Comparison of ENCODE assay signal across 8 mouse cellular contexts in the genomic region with DNA sequence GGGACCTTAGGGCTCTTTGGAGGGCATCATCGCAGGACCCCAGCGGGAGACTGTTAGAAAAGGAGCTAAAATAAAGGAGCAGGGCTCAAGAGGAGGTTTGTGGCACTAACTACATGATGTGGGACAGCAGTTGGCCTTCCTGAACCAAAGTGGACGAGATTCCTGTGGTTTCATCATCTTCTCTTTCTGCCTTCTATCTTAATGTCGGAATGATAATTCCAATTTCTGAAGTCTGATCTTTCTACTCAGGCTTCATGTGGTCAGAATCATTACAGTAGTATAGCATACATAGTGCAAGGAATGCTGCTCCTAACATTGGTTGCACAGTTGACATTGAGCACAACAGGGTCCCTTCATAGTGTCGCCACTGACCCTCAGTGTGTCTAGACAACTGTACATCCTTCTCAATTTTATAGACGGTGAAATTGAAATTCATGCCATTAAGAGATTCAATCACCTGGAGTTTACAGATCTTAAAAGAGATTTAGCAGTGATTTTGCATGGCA. TPM values are rescaled to one million over a fixed set of nuclear protein-coding genes. Genes with fewer than 3 reads are reported as not detected.
A peak's percentile ranks its signal among the peaks of the same experiment; 100 is the strongest.
DNase-seq lines count a peak whose midpoint lies in the region; ATAC-seq lines count a peak whose summit lies in the region.

No protein-coding gene starts in this region.

- ATAC-seq in heart, embryonic 16.5 days (replicated peaks; ENCODE audit: extremely low read depth, insufficient read depth, low FRiP score) = no peak
- ATAC-seq in hindbrain, embryonic 12.5 days (ENCODE audit: low FRiP score) = peak; percentile 55
- peak; percentile 59 for ATAC-seq in midbrain, embryonic 13.5 days
- ATAC-seq in granulocyte monocyte progenitor cell, adult 5-6 weeks (replicated peaks; ENCODE audit: poor library complexity, severe bottlenecking) = no peak

- H3K4me3 ChIP-seq in heart, embryonic 16.5 days (ENCODE audit: low read length) = peak overlapping the region; percentile 71
- peak overlapping the region; percentile 45; the same call in 1 of the 2 replicates for H3K4me3 ChIP-seq in brown adipose tissue, adult 24 weeks (ENCODE audit: insufficient read depth, low read depth, low read length)
- peak overlapping the region; percentile 76 for H3K4me3 ChIP-seq in hindbrain, embryonic 12.5 days
- peak overlapping the region; percentile 66 for H3K4me3 ChIP-seq in midbrain, embryonic 13.5 days (replicated peaks)

- peaks cover 13% of the 10 kb centered on the region for H3K27me3 ChIP-seq in heart, embryonic 16.5 days (ENCODE audit: control insufficient read depth, insufficient read depth, low read length)
- H3K27me3 ChIP-seq in hindbrain, embryonic 12.5 days = no peaks in the 10 kb centered on the region
- H3K27me3 ChIP-seq in midbrain, embryonic 13.5 days = no peaks in the 10 kb centered on the region

- no peak for DNase-seq in heart, adult 11 months
- DNase-seq in left cerebral cortex, postnatal 36 days (ENCODE audit: low spot score in 2 of 2) = no peak
- no peak for DNase-seq in adipocyte (ENCODE audit: low spot score)

- 21% methylated on average over 6 of the region's 6 CpGs for WGBS in heart, embryonic 16.5 days
- 25% methylated on average over 6 of the region's 6 CpGs for WGBS in hindbrain, embryonic 12.5 days
- 28% methylated on average over 6 of the region's 6 CpGs for WGBS in midbrain, embryonic 13.5 days

- no peak overlapping the region for H3K27ac ChIP-seq in heart, embryonic 16.5 days (ENCODE audit: low read length)
- no peak overlapping the region for H3K27ac ChIP-seq in brown adipose tissue, adult 24 weeks (replicated peaks; ENCODE audit: low read depth, low read length)
- peak overlapping the region; percentile 85; the same call in 1 of the 2 replicates for H3K27ac ChIP-seq in hindbrain, embryonic 12.5 days
- H3K27ac ChIP-seq in midbrain, embryonic 13.5 days = peak overlapping the region; percentile 76

- peak overlapping the region; percentile 99 for H3K4me2 ChIP-seq in heart, embryonic 16.5 days (ENCODE audit: low read depth, low read length)
- peak overlapping the region; percentile 89 for H3K4me2 ChIP-seq in hindbrain, embryonic 12.5 days (replicated peaks)
- H3K4me2 ChIP-seq in midbrain, embryonic 13.5 days (replicated peaks) = peak overlapping the region; percentile 72

- H3K9ac ChIP-seq in heart, embryonic 16.5 days (ENCODE audit: low read length) = peak overlapping the region; percentile 75
- peak overlapping the region; percentile 91 for H3K9ac ChIP-seq in hindbrain, embryonic 12.5 days
- peak overlapping the region; percentile 84 for H3K9ac ChIP-seq in midbrain, embryonic 13.5 days (replicated peaks)

- no peaks in the 10 kb centered on the region for H3K9me3 ChIP-seq in heart, embryonic 16.5 days (replicated peaks; ENCODE audit: control insufficient read depth, low read length)
- H3K9me3 ChIP-seq in hindbrain, embryonic 12.5 days (replicated peaks) = no peaks in the 10 kb centered on the region
- H3K9me3 ChIP-seq in midbrain, embryonic 13.5 days = no peaks in the 10 kb centered on the region

- peaks cover 2% of the 10 kb centered on the region; the same call in 1 of the 2 replicates for H3K4me1 ChIP-seq in heart, embryonic 16.5 days (ENCODE audit: control insufficient read depth, insufficient read depth, low read length)
- no peaks in the 10 kb centered on the region for H3K4me1 ChIP-seq in brown adipose tissue, adult 24 weeks (ENCODE audit: control insufficient read depth, insufficient read depth, insufficient read length, low read length)
- no peaks in the 10 kb centered on the region for H3K4me1 ChIP-seq in hindbrain, embryonic 12.5 days
- 0 out of 2 replicates have a peak, but pooled peaks cover 3% of the 10 kb centered on the region for H3K4me1 ChIP-seq in midbrain, embryonic 13.5 days (replicated peaks)

- no peaks in the 10 kb centered on the region for H3K36me3 ChIP-seq in heart, embryonic 16.5 days (ENCODE audit: control insufficient read depth, insufficient read depth)
- H3K36me3 ChIP-seq in hindbrain, embryonic 12.5 days = no peaks in the 10 kb centered on the region
- no peaks in the 10 kb centered on the region for H3K36me3 ChIP-seq in midbrain, embryonic 13.5 days

- intact Hi-C loops in left cerebral cortex, postnatal 36 days (cut with DNase I) = loop anchor here (5.0 kb wide), 2 partner anchors 112 to 123 kb away; partner anchors contain the start of genes Gria2 and Pdgfc

RNA-seq across cellular contexts. Expression of gene Glrb, which starts 0.4 kb away (rescaled TPM):
- 1.5 and 2.1 TPM in 2 replicates for polyA plus RNA-seq in heart, embryonic 16.5 days (2015; fragmentation: Nextera tagmentation; extraction: Ambion mirVana)
- polyA plus RNA-seq in brown adipose tissue, adult 24 weeks (2012; ENCODE audit: insufficient read depth, insufficient read length, missing spikeins) = not detected in 2 replicates
- polyA plus RNA-seq in hindbrain, embryonic 12.5 days (2016; fragmentation: Nextera tagmentation; extraction: Ambion mirVana) = 16.6 and 17.1 TPM in 2 replicates
- 12.7 and 15.2 TPM in 2 replicates for polyA plus RNA-seq in midbrain, embryonic 13.5 days (2015; fragmentation: Nextera tagmentation; extraction: Ambion mirVana)
- total RNA-seq in granulocyte monocyte progenitor cell, adult 5-6 weeks (2014; fragmentation: Nextera tagmentation) = 0.11 TPM in 1 of 2 replicates, not detected in the other
- not detected in 2 replicates for total RNA-seq in granulocyte monocyte progenitor cell, adult 5-6 weeks (2017)
- 100 to 1,000 TPM; 198 to 209 TPM for total RNA-seq in left cerebral cortex, postnatal 36 days (2021)

Comparison
In these comparisons a context has a peak if more than half of its experiments do, and no peak if none do; other contexts are left out.
1. ATAC-seq: peak in hindbrain, embryonic 12.5 days (single experiment) and midbrain, embryonic 13.5 days (single experiment); none in heart, embryonic 16.5 days (single experiment) and granulocyte monocyte progenitor cell, adult 5-6 weeks (single experiment).
2. H3K27ac ChIP-seq: peak in hindbrain, embryonic 12.5 days (single experiment) and midbrain, embryonic 13.5 days (single experiment); none in heart, embryonic 16.5 days (single experiment) and brown adipose tissue, adult 24 weeks (single experiment).
3. Peak in every context shown above with its lines, with median percentiles within 50 percentile points of each other: H3K4me2 ChIP-seq, H3K4me3 ChIP-seq and H3K9ac ChIP-seq.